Mouse (Mus musculus) kidney, embryonic 14.5 days (tissue): ENCODE measurements at regions not wholly inside any gene's neighbourhood (a gene's known extent, or its start where the extent isn't known, plus 50 kb on each side); places are given as distances from the start of the nearest gene placed in this dataset.

Source experiments
- ATAC-seq: fragments of 200-750 bp; cut with Nextera tagmentation; 2 replicates; pipeline ENCODE4 v1.8.0; 2017; ENCODE audit warnings: moderate number of reproducible peaks, mild to moderate bottlenecking, moderate TSS enrichment, moderate library complexity; ENCODE audit not compliant: low FRiP score, low TSS enrichment
- H3K27ac ChIP-seq: fragments of 300-500 bp; sonication (generic); 2 replicates; pipeline ENCODE4 v1.5.1; 2014; ENCODE audit warnings: low read depth, mild to moderate bottlenecking, low read length, moderate library complexity, mixed read lengths
- H3K27me3 ChIP-seq: fragments of 300-500 bp; sonication (generic); 2 replicates; pipeline ENCODE4 v1.6.1; 2014; ENCODE audit warnings: mild to moderate bottlenecking, low read length; ENCODE audit not compliant: control insufficient read depth, insufficient read depth
- H3K36me3 ChIP-seq: fragments of 300-500 bp; sonication (generic); 2 replicates; pipeline ENCODE4 v1.6.1; 2014; ENCODE audit warnings: low read length, mixed read lengths; ENCODE audit not compliant: control insufficient read depth, insufficient read depth
- H3K4me1 ChIP-seq: fragments of 300-500 bp; sonication (generic); 2 replicates; pipeline ENCODE4 v1.6.1; 2014; ENCODE audit warnings: low read length, mixed read lengths; ENCODE audit not compliant: control insufficient read depth, insufficient read depth
- H3K4me2 ChIP-seq: fragments of 300-500 bp; sonication (generic); replicated peaks from 2 replicates; pipeline ENCODE4 v1.6.1; 2014; ENCODE audit warnings: low read depth, mild to moderate bottlenecking, low read length
- H3K4me3 ChIP-seq: fragments of 300-500 bp; sonication (generic); 2 replicates; pipeline ENCODE4 v1.5.1; 2014; ENCODE audit warnings: mild to moderate bottlenecking, low read length
- H3K9ac ChIP-seq: fragments of 300-500 bp; sonication (generic); 2 replicates; pipeline ENCODE4 v1.6.1; 2014; ENCODE audit warnings: low read depth, mild to moderate bottlenecking, low read length, moderate library complexity
- H3K9me3 ChIP-seq: fragments of 300-500 bp; sonication (generic); 2 replicates; pipeline ENCODE4 v1.6.1; 2016; ENCODE audit warnings: low read length; ENCODE audit not compliant: control insufficient read depth
- WGBS: fragments of 180-500 bp; shearing (Covaris S2); extraction: QIAGEN DNeasy Blood & Tissue Kit; methylation state at CpG from one replicate; pipeline ENCODE4 v1.1.7; 2014; 5-methylcytosine and 5-hydroxymethylcytosine counted together

- H3K27ac ChIP-seq: no peak overlapping the region
- no peaks in the 10 kb centered on the region for H3K4me1 ChIP-seq
- WGBS: 44% methylated on average over 7 of the region's 7 CpGs
- H3K4me2 ChIP-seq: no peak overlapping the region
- H3K9me3 ChIP-seq: no peaks in the 10 kb centered on the region
- H3K27me3 ChIP-seq: no peaks in the 10 kb centered on the region
- no peaks in the 10 kb centered on the region for H3K36me3 ChIP-seq
- no peak overlapping the region for H3K9ac ChIP-seq
- no peak for ATAC-seq
- no peak overlapping the region for H3K4me3 ChIP-seq
Observed at GRCm38 (mm10) chr7:135923876-135924275, 207.7 kb upstream of the Mki67 start.

GRCm38 (mm10) chr7:135924641-135925040 lies 208.5 kb upstream of the Mki67 start:
- H3K4me1 ChIP-seq: no peaks in the 10 kb centered on the region
- H3K4me2 ChIP-seq: no peak overlapping the region
- 92% methylated on average over 4 of the region's 4 CpGs for WGBS
- no peaks in the 10 kb centered on the region for H3K9me3 ChIP-seq
- H3K4me3 ChIP-seq: no peak overlapping the region
- no peaks in the 10 kb centered on the region for H3K27me3 ChIP-seq
- no peaks in the 10 kb centered on the region for H3K36me3 ChIP-seq
- no peak for ATAC-seq
- no peak overlapping the region for H3K27ac ChIP-seq
- no peak overlapping the region for H3K9ac ChIP-seq

- no peak overlapping the region for H3K4me3 ChIP-seq
- H3K9ac ChIP-seq: no peak overlapping the region
- no peaks in the 10 kb centered on the region for H3K4me1 ChIP-seq
- ATAC-seq: no peak
- 97% methylated on average over 1 of the region's 1 CpGs for WGBS
- no peaks in the 10 kb centered on the region for H3K27me3 ChIP-seq
- no peak overlapping the region for H3K27ac ChIP-seq
- no peak overlapping the region for H3K4me2 ChIP-seq
- H3K9me3 ChIP-seq: peaks cover 4% of the 10 kb centered on the region; the same call in 1 of the 2 replicates
- H3K36me3 ChIP-seq: no peaks in the 10 kb centered on the region
Observed at GRCm38 (mm10) chr7:135930091-135930490, 213.9 kb upstream of the Mki67 start.

- no peak overlapping the region for H3K4me2 ChIP-seq
- 77% methylated on average over 5 of the region's 5 CpGs for WGBS
- no peaks in the 10 kb centered on the region for H3K4me1 ChIP-seq
- H3K36me3 ChIP-seq: no peaks in the 10 kb centered on the region
- no peak for ATAC-seq
- H3K4me3 ChIP-seq: no peak overlapping the region
- H3K9me3 ChIP-seq: peaks cover 4% of the 10 kb centered on the region; the same call in 1 of the 2 replicates
- H3K27ac ChIP-seq: no peak overlapping the region
- H3K27me3 ChIP-seq: no peaks in the 10 kb centered on the region
- H3K9ac ChIP-seq: no peak overlapping the region
Observed at GRCm38 (mm10) chr7:135932595-135933175, 216.5 kb upstream of the Mki67 start.

- Histone ChIP-seq H3K36me3 (no peaks in the 10 kb centered on the region), H3K4me2 (no peak overlapping the region), H3K27ac (no peak overlapping the region), H3K4me1 (no peaks in the 10 kb centered on the region), H3K27me3 (no peaks in the 10 kb centered on the region), H3K9me3 (peaks cover 4% of the 10 kb centered on the region; the same call in 1 of the 2 replicates), H3K4me3 (no peak overlapping the region), H3K9ac (no peak overlapping the region)
- WGBS: 51% methylated on average over 1 of the region's 1 CpGs
- ATAC-seq: no peak
Observed at GRCm38 (mm10) chr7:135935180-135935579, 219.0 kb upstream of the Mki67 start.

- 48% methylated on average over 3 of the region's 3 CpGs for WGBS
- H3K9me3 ChIP-seq: peaks cover 4% of the 10 kb centered on the region; the same call in 1 of the 2 replicates
- no peaks in the 10 kb centered on the region for H3K4me1 ChIP-seq
- H3K36me3 ChIP-seq: no peaks in the 10 kb centered on the region
- no peaks in the 10 kb centered on the region for H3K27me3 ChIP-seq
- 0 out of 2 replicates have a peak, but pooled peaks have one; percentile 39 for ATAC-seq
- H3K27ac ChIP-seq: no peak overlapping the region
- no peak overlapping the region for H3K4me3 ChIP-seq
- H3K4me2 ChIP-seq: no peak overlapping the region
- H3K9ac ChIP-seq: no peak overlapping the region
Observed at GRCm38 (mm10) chr7:135937465-135937864, 221.3 kb upstream of the Mki67 start.

- Histone ChIP-seq H3K36me3 (no peaks in the 10 kb centered on the region), H3K27ac (no peak overlapping the region), H3K4me2 (no peak overlapping the region), H3K4me3 (no peak overlapping the region), H3K9me3 (peaks cover 4% of the 10 kb centered on the region; the same call in 1 of the 2 replicates), H3K9ac (no peak overlapping the region), H3K4me1 (no peaks in the 10 kb centered on the region), H3K27me3 (no peaks in the 10 kb centered on the region)
- ATAC-seq: no peak
- WGBS: 69% methylated on average over 5 of the region's 5 CpGs
Observed at GRCm38 (mm10) chr7:135939341-135939740, 223.2 kb upstream of the Mki67 start.

GRCm38 (mm10) chr7:135942826-135943225 lies 226.7 kb upstream of the Mki67 start:
- Histone ChIP-seq H3K27ac (no peak overlapping the region), H3K9ac (no peak overlapping the region), H3K4me1 (no peaks in the 10 kb centered on the region), H3K36me3 (no peaks in the 10 kb centered on the region), H3K27me3 (no peaks in the 10 kb centered on the region), H3K4me3 (no peak overlapping the region), H3K9me3 (no peaks in the 10 kb centered on the region), H3K4me2 (no peak overlapping the region)
- no peak for ATAC-seq
- WGBS: 89% methylated on average over 2 of the region's 2 CpGs

- H3K9me3 ChIP-seq: no peaks in the 10 kb centered on the region
- no peaks in the 10 kb centered on the region for H3K4me1 ChIP-seq
- H3K27ac ChIP-seq: no peak overlapping the region
- ATAC-seq: no peak
- 85% methylated on average over 5 of the region's 5 CpGs for WGBS
- H3K4me3 ChIP-seq: no peak overlapping the region
- no peaks in the 10 kb centered on the region for H3K27me3 ChIP-seq
- H3K4me2 ChIP-seq: no peak overlapping the region
- no peaks in the 10 kb centered on the region for H3K36me3 ChIP-seq
- no peak overlapping the region for H3K9ac ChIP-seq
Observed at GRCm38 (mm10) chr7:135946071-135946646, 230.0 kb upstream of the Mki67 start.
